Mouse (Mus musculus): ENCODE results near the gene Plch1. TPM values are rescaled to one million over a fixed set of nuclear protein-coding genes. Genes with fewer than 3 reads are reported as not detected.

Gene Plch1
- polyA plus RNA-seq, 1 experiment from 2014 or later = 5.4 TPM

DNA sequence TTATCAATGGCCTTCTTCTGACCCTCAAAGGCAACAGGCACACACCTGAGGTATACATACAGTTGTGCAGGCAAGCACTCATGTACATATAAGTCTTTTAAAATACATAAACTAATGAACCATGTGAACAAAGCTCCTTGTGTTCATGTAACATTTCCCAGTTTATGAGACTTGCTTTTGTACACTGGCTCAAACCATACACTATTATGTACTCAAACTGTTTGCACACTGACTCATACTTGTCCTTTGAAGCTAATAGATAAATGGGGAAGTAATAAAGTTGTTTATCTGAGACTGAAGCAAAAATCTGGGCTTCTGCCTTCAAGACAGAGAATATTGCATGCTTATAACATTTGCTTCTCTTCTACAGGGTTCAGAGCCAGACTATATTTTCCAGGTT, 61.5 kb downstream of the Plch1 start:
- peak; percentile 83 for ATAC-seq
- 0 out of 2 replicates have a peak overlapping the region, but pooled peaks have one; percentile 0 for H3K27ac ChIP-seq (ENCODE audit: low read length)
- H3K4me3 ChIP-seq (ENCODE audit: low read length) = no peak overlapping the region
- H3K9me3 ChIP-seq (ENCODE audit: control insufficient read depth, low read length) = no peaks in the 10 kb centered on the region
- H3K36me3 ChIP-seq (ENCODE audit: control insufficient read depth, insufficient read depth, low read length) = no peaks in the 10 kb centered on the region
- H3K4me1 ChIP-seq (ENCODE audit: control insufficient read depth, insufficient read depth, low read length) = peaks cover 15% of the 10 kb centered on the region
- H3K9ac ChIP-seq (ENCODE audit: low read depth, low read length) = no peak overlapping the region
- no peak overlapping the region for H3K4me2 ChIP-seq (ENCODE audit: low read depth, low read length)
- no peaks in the 10 kb centered on the region for H3K27me3 ChIP-seq (replicated peaks; ENCODE audit: control insufficient read depth, insufficient read depth, low read length)

DNA sequence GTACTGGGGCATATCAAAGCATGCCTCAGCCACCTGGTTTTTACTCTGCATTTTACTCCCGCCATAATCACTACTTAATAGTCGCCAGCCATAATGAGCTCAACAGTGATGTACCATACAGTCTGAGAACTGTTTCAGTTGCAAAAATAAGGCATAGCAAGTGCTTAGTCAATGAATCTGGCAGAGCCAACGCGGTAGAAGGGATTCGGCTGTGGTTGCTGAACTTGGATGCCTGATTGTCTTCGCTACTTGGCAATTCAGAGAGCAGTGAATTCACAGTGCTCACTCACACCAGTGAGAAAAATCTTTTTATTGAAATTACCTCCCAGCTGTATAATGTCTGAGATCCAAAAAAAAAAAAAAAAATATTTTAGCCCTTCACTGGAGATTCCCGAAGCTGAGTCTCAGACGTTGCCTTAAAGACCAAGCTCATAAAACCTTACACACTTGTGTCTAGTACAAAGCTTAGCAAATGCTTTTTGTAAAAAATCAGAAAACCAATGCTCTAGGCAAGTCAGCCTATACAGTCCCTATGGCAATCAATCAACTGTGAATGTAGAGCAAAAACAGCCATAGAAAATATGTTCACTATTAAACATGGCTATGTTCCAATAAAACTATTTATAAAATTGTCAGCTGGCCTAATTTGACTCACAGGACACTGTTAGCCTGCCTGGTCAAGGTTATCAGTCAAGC, 62.2 kb downstream of the Plch1 start:
- 67% methylated on average over 8 of the region's 8 CpGs for WGBS
- Histone ChIP-seq H3K4me3 (ENCODE audit: low read length) (no peak overlapping the region), H3K4me2 (ENCODE audit: low read depth, low read length) (no peak overlapping the region), H3K27ac (ENCODE audit: low read length) (no peak overlapping the region), H3K36me3 (ENCODE audit: control insufficient read depth, insufficient read depth, low read length) (no peaks in the 10 kb centered on the region), H3K4me1 (ENCODE audit: control insufficient read depth, insufficient read depth, low read length) (peaks cover 15% of the 10 kb centered on the region), H3K9me3 (ENCODE audit: control insufficient read depth, low read length) (no peaks in the 10 kb centered on the region), H3K27me3 (replicated peaks; ENCODE audit: control insufficient read depth, insufficient read depth, low read length) (no peaks in the 10 kb centered on the region), H3K9ac (ENCODE audit: low read depth, low read length) (no peak overlapping the region)
- peak; percentile 47 for ATAC-seq

DNA sequence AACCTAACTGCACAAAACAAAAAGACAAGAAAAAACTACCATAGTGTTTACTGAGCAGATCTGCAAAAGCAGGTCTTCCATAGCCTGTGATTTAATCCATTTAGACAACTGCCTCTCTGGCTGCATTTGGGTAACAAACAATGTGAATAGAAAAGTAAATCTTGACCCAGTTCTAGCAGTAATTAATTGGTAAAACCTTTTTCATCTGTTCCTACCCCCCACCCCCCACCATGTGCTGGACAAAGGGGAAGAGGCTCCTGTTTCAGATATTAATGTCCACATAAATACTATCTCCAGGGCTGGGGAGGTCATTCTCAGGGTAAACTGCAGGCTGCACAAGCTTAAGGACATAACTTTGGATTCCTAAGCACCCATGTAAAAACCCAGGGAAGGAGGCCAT, 63.5 kb downstream of the Plch1 start:
- Histone ChIP-seq H3K9ac (ENCODE audit: low read depth, low read length) (no peak overlapping the region), H3K4me2 (ENCODE audit: low read depth, low read length) (no peak overlapping the region), H3K27me3 (replicated peaks; ENCODE audit: control insufficient read depth, insufficient read depth, low read length) (no peaks in the 10 kb centered on the region), H3K4me1 (ENCODE audit: control insufficient read depth, insufficient read depth, low read length) (peaks cover 15% of the 10 kb centered on the region), H3K9me3 (ENCODE audit: control insufficient read depth, low read length) (no peaks in the 10 kb centered on the region), H3K4me3 (ENCODE audit: low read length) (no peak overlapping the region), H3K36me3 (ENCODE audit: control insufficient read depth, insufficient read depth, low read length) (no peaks in the 10 kb centered on the region), H3K27ac (ENCODE audit: low read length) (no peak overlapping the region)
- ATAC-seq = no peak

DNA sequence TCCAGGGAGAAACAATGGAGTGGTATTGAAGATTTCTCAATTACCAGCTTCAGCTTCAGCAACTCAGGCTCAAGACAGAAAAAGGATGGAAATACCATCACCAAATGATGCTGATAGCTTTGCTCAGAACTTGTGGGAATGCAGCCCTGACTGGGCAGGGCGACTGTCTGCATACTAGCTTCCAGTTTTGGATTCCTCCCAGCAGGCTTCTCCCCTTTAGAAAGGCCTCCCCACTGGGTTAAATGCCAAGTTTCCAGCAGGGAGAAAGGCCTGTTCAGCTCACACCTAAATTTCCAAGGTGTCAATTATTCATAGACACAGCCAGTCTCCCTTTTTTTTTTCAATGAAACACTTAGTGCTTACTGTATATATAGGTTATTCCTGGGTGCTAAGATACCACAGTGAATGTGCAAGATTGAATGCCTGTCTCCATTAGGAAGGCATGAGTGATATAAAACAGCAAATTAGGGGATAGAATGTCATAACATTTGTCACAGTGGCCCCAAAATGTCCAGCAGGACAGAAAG, 75.3 kb downstream of the Plch1 start:
- Histone ChIP-seq H3K4me3 (ENCODE audit: low read length) (no peak overlapping the region), H3K36me3 (ENCODE audit: control insufficient read depth, insufficient read depth, low read length) (no peaks in the 10 kb centered on the region), H3K4me1 (ENCODE audit: control insufficient read depth, insufficient read depth, low read length) (0 out of 2 replicates have a peak, but pooled peaks cover 4% of the 10 kb centered on the region), H3K9ac (ENCODE audit: low read depth, low read length) (no peak overlapping the region), H3K27me3 (replicated peaks; ENCODE audit: control insufficient read depth, insufficient read depth, low read length) (no peaks in the 10 kb centered on the region), H3K9me3 (ENCODE audit: control insufficient read depth, low read length) (no peaks in the 10 kb centered on the region), H3K27ac (ENCODE audit: low read length) (no peak overlapping the region), H3K4me2 (ENCODE audit: low read depth, low read length) (no peak overlapping the region)
- no peak for ATAC-seq
- WGBS = 43% methylated on average over 1 of the region's 1 CpGs

DNA sequence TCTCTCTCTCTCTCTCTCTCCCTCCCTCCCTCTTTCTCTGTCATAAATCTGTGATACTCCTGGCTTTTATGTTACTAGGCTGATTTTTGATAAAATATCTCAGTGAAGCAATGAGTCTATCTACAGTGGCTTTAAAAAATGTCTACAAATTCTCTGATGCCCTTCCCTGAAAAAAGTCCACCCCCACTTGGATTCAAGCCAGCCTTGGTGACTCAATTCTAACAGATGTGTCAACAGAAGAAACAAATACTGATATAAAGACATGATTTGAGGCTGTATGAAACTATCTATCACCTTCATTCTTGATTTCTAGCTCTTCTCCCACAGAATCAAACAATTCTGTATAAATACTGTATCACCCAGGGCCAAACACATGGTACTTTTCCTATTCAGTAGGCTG, 76.6 kb downstream of the Plch1 start:
- 0 out of 2 replicates have a peak, but pooled peaks cover 4% of the 10 kb centered on the region for H3K4me1 ChIP-seq (ENCODE audit: control insufficient read depth, insufficient read depth, low read length)
- no peaks in the 10 kb centered on the region for H3K36me3 ChIP-seq (ENCODE audit: control insufficient read depth, insufficient read depth, low read length)
- no peak for ATAC-seq
- H3K27me3 ChIP-seq (replicated peaks; ENCODE audit: control insufficient read depth, insufficient read depth, low read length) = no peaks in the 10 kb centered on the region
- no peak overlapping the region for H3K27ac ChIP-seq (ENCODE audit: low read length)
- no peaks in the 10 kb centered on the region for H3K9me3 ChIP-seq (ENCODE audit: control insufficient read depth, low read length)
- no peak overlapping the region for H3K4me3 ChIP-seq (ENCODE audit: low read length)
- no peak overlapping the region for H3K4me2 ChIP-seq (ENCODE audit: low read depth, low read length)
- no peak overlapping the region for H3K9ac ChIP-seq (ENCODE audit: low read depth, low read length)

DNA sequence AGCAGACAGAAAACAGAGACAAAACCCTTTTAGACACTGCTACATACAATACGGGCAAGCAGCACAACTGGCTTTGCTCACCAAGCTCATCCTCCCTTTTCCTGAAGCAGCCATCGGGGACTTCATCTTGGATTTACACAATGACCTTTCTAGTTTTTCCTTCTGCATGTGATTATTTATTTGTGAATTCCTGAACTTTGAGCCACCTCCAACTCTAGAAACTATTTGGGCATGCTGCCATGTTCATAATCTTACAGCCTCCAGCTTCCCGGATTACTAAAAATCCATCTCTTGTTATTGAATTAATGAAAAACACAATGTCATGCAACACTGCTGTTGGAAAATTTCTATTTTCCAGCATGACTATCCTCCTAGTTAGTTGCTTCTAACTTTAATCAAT, 84.1 kb downstream of the Plch1 start:
- 51% methylated on average over 3 of the region's 3 CpGs for WGBS
- Histone ChIP-seq H3K9ac (ENCODE audit: low read depth, low read length) (no peak overlapping the region), H3K9me3 (ENCODE audit: control insufficient read depth, low read length) (no peaks in the 10 kb centered on the region), H3K27me3 (replicated peaks; ENCODE audit: control insufficient read depth, insufficient read depth, low read length) (no peaks in the 10 kb centered on the region), H3K27ac (ENCODE audit: low read length) (no peak overlapping the region), H3K36me3 (ENCODE audit: control insufficient read depth, insufficient read depth, low read length) (no peaks in the 10 kb centered on the region), H3K4me2 (ENCODE audit: low read depth, low read length) (no peak overlapping the region), H3K4me3 (ENCODE audit: low read length) (no peak overlapping the region), H3K4me1 (ENCODE audit: control insufficient read depth, insufficient read depth, low read length) (peaks cover 4% of the 10 kb centered on the region; the same call in 1 of the 2 replicates)
- ATAC-seq = peak; percentile 7; the same call in 1 of the 2 replicates

DNA sequence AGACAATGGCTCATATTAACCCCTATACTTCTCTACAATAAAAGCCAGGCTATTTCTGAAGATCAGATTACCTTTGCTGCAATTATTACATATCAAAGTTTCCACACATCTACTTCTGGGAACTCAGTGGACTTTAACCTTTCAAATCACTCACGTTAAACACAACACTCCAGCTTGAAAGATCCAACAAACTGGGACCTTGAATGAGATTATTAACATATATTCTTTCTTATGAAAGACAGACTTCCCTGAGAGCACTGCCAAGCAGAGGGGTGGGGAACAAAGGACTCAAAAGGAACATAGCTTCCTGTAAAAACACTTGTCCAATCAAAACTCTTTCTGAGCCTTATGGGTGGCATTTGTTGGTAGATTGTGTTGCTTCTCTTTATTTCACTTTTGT, 85.1 kb downstream of the Plch1 start:
- H3K27ac ChIP-seq (ENCODE audit: low read length) = peak overlapping the region; percentile 46
- WGBS = 55% methylated on average over 1 of the region's 1 CpGs
- peak; percentile 85 for ATAC-seq

DNA sequence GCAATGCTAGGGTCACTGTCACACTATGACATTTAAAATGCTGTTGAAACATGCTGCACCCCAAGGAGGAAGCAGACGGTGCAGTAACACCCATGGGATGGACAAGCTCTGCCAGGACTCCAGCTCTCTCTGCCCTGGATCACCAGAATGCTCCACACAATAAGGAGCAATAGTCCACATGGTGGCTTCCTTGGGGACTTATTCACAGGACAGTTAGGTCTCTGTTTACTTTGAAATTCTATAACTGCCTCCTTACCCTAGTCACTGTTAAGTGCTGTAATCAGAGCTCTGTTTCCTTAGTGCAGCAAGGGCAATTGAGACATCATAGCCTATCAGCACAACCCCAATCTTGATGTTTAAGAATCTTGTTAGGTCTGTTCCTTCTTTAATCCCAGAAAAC, 92.4 kb downstream of the Plch1 start:
- Histone ChIP-seq H3K9me3 (ENCODE audit: control insufficient read depth, low read length) (no peaks in the 10 kb centered on the region), H3K9ac (ENCODE audit: low read depth, low read length) (no peak overlapping the region), H3K27me3 (replicated peaks; ENCODE audit: control insufficient read depth, insufficient read depth, low read length) (no peaks in the 10 kb centered on the region), H3K4me3 (ENCODE audit: low read length) (no peak overlapping the region), H3K27ac (ENCODE audit: low read length) (no peak overlapping the region), H3K36me3 (ENCODE audit: control insufficient read depth, insufficient read depth, low read length) (no peaks in the 10 kb centered on the region), H3K4me2 (ENCODE audit: low read depth, low read length) (no peak overlapping the region), H3K4me1 (ENCODE audit: control insufficient read depth, insufficient read depth, low read length) (no peaks in the 10 kb centered on the region)
- peak; percentile 40; the same call in 1 of the 2 replicates for ATAC-seq
- WGBS = 63% methylated on average over 1 of the region's 1 CpGs

More for the DNA sequence above, 85.1 kb downstream of the Plch1 start:
- Histone ChIP-seq H3K4me1 (ENCODE audit: control insufficient read depth, insufficient read depth, low read length) (peaks cover 4% of the 10 kb centered on the region; the same call in 1 of the 2 replicates), H3K36me3 (ENCODE audit: control insufficient read depth, insufficient read depth, low read length) (no peaks in the 10 kb centered on the region), H3K4me2 (ENCODE audit: low read depth, low read length) (no peak overlapping the region), H3K9me3 (ENCODE audit: control insufficient read depth, low read length) (no peaks in the 10 kb centered on the region), H3K4me3 (ENCODE audit: low read length) (no peak overlapping the region), H3K27me3 (replicated peaks; ENCODE audit: control insufficient read depth, insufficient read depth, low read length) (no peaks in the 10 kb centered on the region), H3K9ac (ENCODE audit: low read depth, low read length) (no peak overlapping the region)

DNA sequence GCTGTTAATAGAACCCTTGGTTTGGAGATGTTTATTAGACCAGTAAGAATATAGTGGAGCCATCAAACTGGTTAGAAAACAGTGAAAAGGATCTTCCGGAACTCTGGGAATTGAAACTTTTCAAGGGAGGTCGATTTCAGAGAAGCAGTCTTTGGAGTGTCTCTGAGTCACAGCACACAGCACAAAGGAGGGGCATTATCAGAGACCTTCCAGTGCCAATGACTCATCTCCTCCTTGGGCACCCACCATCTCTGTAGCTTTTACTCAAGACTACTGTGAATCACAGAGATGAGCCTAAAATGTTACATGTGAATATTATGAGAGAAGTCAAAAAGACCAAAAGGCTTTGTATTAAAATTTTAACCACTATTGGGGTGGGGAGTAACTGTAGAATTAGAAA, 93.8 kb downstream of the Plch1 start:
- 89% methylated on average over 2 of the region's 2 CpGs for WGBS
- Histone ChIP-seq H3K9ac (ENCODE audit: low read depth, low read length) (no peak overlapping the region), H3K36me3 (ENCODE audit: control insufficient read depth, insufficient read depth, low read length) (no peaks in the 10 kb centered on the region), H3K4me1 (ENCODE audit: control insufficient read depth, insufficient read depth, low read length) (no peaks in the 10 kb centered on the region), H3K9me3 (ENCODE audit: control insufficient read depth, low read length) (no peaks in the 10 kb centered on the region), H3K27me3 (replicated peaks; ENCODE audit: control insufficient read depth, insufficient read depth, low read length) (no peaks in the 10 kb centered on the region), H3K27ac (ENCODE audit: low read length) (no peak overlapping the region), H3K4me2 (ENCODE audit: low read depth, low read length) (no peak overlapping the region), H3K4me3 (ENCODE audit: low read length) (no peak overlapping the region)
- no peak for ATAC-seq

DNA sequence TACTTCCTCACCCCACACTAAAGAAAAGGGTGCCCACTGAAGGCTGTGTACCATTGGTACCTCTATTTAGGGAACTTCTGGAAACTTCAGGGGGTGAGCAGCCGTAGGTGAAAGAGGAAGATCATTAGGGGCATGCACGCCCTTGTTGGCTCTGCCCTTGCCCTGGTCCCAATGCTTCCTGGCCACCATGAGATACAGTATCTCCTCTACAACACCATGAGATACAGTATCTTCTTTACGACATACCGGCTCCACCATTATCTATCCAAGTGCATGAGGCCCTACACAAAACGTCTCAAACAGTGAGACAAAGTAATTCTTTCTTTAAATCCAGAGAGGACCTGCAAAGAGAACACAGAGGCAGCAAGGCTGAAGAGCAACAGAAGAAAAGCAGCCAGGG, 98.6 kb downstream of the Plch1 start:
- H3K9ac ChIP-seq (ENCODE audit: low read depth, low read length) = no peak overlapping the region
- H3K4me1 ChIP-seq (ENCODE audit: control insufficient read depth, insufficient read depth, low read length) = no peaks in the 10 kb centered on the region
- H3K4me3 ChIP-seq (ENCODE audit: low read length) = no peak overlapping the region
- H3K4me2 ChIP-seq (ENCODE audit: low read depth, low read length) = no peak overlapping the region
- no peaks in the 10 kb centered on the region for H3K9me3 ChIP-seq (ENCODE audit: control insufficient read depth, low read length)
- ATAC-seq = no peak
- H3K36me3 ChIP-seq (ENCODE audit: control insufficient read depth, insufficient read depth, low read length) = no peaks in the 10 kb centered on the region
- 66% methylated on average over 5 of the region's 5 CpGs for WGBS
- H3K27me3 ChIP-seq (replicated peaks; ENCODE audit: control insufficient read depth, insufficient read depth, low read length) = no peaks in the 10 kb centered on the region
- H3K27ac ChIP-seq (ENCODE audit: low read length) = no peak overlapping the region
